Mouse (Mus musculus) mature B cell (primary cell): ENCODE results near the gene Zfp109.
"Not testable (repeated sequence)": the region's sequence is repeated elsewhere in the genome, so short reads cannot be mapped to it uniquely, and the experiment has no call there.

ENCODE experiments used
- in situ Hi-C: fragments of 300-500 bp; cut with MboI; formaldehyde crosslinking; loops from 2 replicates; pipeline ENCODE4 v1.14.3; 2019

Gene Zfp109

GRCm38 (mm10) chr7:24237040-24237791 lies at the start of gene Zfp109:
Zfp109 (minus strand) TSS chr7:24237560.
- in situ Hi-C loops: no loop called here

DNA sequence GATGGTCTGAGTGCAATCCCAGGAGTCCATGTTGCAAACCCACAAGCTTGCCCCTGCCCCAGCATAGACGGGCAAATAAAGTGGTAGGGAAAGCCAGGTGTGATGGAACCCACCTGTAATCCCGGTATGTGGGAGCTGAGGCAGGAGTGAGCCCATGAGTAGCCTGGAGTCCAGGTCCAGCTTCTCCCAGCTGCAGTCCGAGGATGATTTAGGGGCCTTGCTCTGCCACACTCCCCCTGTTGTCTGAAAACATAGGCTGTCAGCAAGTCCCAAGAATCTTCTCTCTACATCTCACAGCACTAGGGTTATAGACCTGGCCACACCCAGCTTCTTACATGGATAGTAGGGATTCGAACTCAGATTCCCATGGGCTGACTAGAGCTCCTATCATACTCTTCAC lies 49.6 kb upstream of the Zfp109 start:
- in situ Hi-C loops: no loop called here

DNA sequence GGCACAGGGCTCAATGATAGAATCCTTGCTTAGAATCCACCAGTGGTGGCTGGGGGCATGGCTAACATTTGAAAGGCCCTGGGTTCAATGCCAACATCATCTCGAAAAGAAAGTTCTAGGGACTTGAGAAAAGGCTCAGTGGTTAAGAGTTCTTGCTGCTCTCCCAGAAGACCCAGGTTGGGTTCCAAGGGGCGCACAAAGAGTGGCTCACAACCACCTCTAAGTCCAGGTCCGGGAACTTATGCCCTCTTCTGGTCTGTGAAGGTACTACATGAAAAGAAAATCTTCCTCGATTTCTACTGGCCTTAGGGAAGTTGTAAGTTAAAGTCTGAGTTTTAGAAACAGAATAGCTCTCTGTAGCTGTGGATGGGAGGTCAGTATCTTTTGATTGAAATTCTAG lies 48.7 kb upstream of the Zfp109 start:
- in situ Hi-C loops: no loop called here

GRCm38 (mm10) chr7:24280858-24281145 lies 43.4 kb upstream of the Zfp109 start:
- in situ Hi-C loops: no loop called here

- in situ Hi-C loops: no loop called here
Measured at GRCm38 (mm10) chr7:24280031-24280857, 42.9 kb upstream of the Zfp109 start.

DNA sequence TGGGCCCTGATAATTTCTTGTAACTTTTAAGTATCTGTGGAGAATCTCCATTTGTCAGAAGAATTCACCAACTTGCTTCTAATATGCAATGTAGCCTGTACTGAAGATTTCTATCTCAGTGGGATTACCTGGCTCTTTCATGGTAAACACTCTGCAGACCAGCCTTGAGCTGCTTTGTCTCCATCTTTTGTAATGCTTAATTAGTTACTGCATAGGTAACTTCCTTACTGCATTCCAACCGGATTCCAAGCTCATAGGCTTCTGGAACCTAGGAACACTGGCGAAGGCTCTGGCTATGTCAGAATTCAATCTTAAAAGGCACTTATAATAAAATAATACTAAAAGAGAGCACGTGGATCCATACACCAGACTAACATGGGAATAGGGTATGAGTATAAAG lies 41.4 kb upstream of the Zfp109 start:
- in situ Hi-C loops: not testable (repeated sequence)

GRCm38 (mm10) chr7:24274456-24274855 lies 37.1 kb upstream of the Zfp109 start:
- in situ Hi-C loops: no loop called here

GRCm38 (mm10) chr7:24271191-24271590 lies 33.8 kb upstream of the Zfp109 start:
- in situ Hi-C loops: no loop called here

DNA sequence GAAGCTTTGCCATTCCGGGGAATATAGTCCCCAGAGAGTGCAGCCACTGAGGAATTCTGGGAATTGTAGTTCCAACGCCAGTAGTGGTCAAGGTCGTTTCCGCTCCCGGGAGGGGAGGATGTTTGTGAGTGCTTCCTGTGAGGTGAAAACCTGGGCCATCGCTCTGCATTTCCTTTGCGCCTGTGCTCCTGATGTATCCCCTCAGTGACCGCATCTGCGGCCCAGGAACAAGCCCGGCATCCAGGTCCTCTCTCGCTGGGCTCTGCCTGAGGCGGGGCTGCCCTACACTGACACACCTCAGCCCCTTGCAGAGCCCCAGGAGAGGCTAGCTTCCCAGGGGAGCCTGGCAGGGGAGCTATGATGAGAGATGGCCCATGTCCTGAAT lies 32.9 kb upstream of the Zfp109 start, which contains the start of gene Zfp93:
Zfp93 (plus strand) TSS at position 133 of the 385 bp plus-strand sequence.
- in situ Hi-C loops: no loop called here

DNA sequence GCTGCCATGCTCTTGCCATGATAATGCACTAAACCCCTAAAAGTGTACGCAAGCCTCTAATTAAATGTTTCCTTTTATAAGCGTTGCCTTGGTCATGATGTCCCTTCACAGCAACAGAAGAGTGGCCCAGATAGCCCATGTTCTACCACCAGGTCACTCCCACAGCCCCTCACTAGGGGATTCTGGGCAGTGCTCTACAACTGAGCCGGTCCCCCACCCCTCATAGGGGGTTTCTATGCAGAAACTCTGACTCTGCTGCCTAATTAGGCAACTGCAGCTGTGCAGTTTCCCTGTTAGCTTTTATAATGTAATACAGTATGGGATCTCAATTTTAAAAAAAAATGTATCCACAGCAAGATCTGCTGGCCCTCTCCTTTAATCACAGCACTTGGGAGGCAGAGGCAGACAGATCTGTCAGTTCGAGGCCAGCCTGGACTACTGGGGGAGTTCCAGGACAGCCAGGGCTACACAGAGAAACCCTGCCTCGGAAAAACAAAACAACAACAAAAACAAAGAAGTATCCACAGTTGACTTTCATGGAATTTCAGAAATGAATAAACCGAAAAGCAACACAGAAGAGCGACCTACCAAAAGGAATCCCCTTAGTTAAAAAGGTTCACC lies 32.4 kb upstream of the Zfp109 start:
- in situ Hi-C loops: no loop called here

DNA sequence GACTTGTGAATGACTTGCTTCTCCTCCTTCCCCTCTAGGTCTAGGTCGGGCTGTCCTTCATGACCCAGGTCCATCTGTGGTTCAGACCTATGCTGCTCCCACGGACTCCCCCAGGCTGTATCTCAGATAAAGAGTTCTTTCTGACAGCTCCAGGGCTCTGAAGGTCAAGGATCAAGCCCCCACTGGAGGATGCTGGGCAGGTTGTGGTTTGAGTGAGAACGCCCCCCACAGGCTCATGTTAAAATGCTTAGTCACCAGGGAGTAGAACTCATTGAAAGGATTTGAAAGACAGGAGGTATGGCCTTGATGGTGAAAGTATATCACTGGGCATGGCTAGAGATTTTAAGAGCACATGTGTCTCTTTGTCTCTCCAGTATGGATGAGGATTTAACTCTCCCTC lies 31.9 kb upstream of the Zfp109 start:
- in situ Hi-C loops: no loop called here

DNA sequence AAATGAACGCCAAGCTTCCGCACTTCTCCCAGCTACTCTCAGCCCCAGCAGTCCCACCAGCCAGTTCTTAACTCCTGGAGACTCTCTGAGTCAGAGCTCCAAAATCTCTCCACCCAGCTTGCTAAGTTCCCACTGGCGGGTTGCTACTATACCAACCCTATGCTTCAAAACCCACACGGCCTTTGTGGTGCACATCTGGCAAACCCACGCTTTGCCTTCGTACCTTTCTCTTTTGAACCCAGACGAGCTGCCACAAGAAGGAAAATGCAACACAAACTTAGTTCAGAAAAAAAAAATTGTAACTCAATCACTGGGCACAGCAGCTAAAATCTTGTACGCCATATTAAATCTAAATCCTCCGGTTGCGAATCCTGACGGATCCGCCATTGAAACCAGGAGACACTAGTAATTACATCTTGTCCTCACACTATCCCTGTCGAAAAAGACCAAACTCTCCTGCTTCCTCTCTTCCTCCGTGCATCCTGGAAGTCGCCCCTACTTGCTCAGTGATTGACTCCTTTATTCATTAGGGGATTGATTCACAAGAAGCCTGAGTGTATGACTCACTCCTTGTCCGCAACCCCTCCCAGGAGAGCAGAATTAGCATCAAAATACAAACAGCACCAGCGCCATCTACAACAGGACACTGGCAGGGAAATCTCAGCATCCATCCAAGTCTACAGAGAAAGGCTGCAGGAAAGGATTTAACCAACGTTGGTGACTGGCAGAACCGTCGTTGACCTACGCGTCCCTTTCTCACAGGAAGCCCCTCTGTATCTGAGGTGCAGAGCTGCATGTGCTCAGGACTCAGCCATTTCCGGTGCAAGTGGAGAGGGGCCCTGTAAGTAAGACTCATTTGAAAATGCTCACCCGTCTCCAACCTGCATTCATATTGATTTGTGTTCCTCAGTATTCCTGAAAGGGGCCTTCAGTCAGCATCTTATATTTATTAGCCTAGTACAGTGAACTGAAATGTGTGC lies 31.1 kb upstream of the Zfp109 start:
- in situ Hi-C loops: no loop called here

DNA sequence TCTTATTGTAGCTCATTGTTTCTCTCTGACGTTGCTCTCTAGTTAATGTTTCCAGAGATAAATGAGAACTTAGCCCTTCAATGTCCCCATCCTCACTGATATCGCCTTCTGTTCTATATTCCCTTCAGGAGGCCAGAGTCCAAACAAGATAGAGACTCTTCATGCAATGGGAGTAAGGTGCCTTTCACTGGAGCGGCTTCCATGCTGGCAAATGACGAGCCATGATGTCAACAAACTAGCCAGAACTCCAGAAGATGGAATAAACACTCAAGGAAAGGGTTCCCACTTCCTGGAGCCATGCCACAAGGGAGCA lies 22.6 kb upstream of the Zfp109 start:
- in situ Hi-C loops: no loop called here

DNA sequence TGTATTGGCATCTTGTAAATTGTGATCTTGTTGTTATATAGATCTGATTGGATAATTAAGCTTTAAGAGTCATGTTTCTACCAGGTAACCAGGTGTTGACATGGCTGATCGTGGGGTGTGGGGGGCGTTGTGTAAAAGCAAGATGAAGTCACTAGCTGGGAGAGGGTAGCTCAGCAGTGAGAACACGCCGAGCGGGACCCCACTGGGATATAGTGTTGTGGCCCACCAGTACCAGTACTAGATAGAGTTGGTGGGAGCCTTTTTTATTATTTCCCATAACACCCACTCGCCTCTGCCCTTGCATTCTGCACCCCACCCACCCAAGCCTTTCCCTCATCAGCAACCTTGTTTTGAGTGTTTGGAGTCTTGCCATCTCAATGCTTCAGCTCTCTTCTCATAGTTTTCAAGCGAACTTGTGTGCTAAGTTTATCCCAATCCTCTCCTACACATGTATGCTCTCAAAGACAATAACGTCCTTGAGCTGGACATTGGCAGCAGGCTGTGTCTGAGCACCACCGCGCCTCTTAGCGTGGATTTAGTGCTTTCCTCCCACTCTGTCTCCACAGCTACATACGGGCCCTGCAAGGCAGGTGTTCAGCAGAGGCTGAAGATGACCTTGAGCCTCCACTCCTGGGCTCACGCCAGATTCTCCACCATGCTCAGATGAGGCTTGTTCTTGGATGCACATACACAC lies 22.1 kb upstream of the Zfp109 start:
- in situ Hi-C loops: no loop called here

- in situ Hi-C loops: no loop called here
Measured at GRCm38 (mm10) chr7:24254633-24255474, 17.5 kb upstream of the Zfp109 start, which contains the start of gene Zfp108. Zfp108 (plus strand) TSS chr7:24254794.

GRCm38 (mm10) chr7:24253779-24254615 lies 16.6 kb upstream of the Zfp109 start:
- in situ Hi-C loops: no loop called here

GRCm38 (mm10) chr7:24211343-24211742 lies 26.0 kb downstream of the Zfp109 start, which contains the start of gene Zfp111:
Zfp111 (minus strand) TSS chr7:24211443.
- in situ Hi-C loops: no loop called here

GRCm38 (mm10) chr7:24210296-24210695 lies 27.1 kb downstream of the Zfp109 start:
- in situ Hi-C loops: no loop called here

DNA sequence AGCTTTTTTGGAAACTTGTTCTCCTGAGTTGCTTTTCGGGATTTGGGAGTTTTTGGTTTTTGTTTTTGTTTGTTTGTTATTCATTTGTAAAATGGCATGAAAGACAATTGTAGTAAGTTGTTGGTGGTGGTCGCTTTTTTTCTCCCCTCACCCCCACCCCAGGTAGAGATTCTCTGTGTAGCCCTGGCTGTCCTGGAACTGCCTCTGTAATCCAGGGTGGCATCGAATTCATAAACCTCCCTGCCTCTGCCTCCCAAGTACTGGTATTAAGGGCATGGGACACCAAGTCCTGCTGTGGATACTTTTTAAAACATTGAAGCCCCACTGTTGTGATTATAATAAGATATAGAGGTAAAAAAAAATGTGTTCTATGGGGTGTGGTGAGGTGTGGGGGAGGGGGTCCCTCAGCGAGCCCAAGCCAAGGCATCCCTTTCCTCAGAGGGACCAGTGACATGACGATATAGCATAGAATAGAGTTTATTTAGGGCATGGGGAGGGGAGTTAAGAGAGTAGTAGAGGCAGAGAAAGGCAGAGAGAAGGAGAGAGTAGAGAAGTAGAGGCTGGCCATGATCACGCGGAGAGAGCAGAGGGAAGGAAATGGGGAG lies 29.0 kb downstream of the Zfp109 start:
- in situ Hi-C loops: no loop called here
